ENCODE assay signal across 8 mouse cellular contexts in genomic region chr5:135008671-135009589, GRCm38 (mm10). TPM values are rescaled to one million over a fixed set of nuclear protein-coding genes. Genes with fewer than 3 reads are reported as not detected.
A peak's percentile ranks its signal among the peaks of the same experiment; 100 is the strongest.
DNase-seq lines count a peak whose midpoint lies in the region; ATAC-seq lines count a peak whose summit lies in the region.

Gene Abhd11, plus strand, starts transcription at chr5:135009152.

- DNase-seq in adipocyte (ENCODE audit: low spot score), result peak; percentile 100
- DNase-seq in embryo, embryonic 10 days (ENCODE audit: low spot score), result peak; percentile 100
- DNase-seq in gastrocnemius, postnatal 10 days, result peak; percentile 93
- DNase-seq in induced T-regulatory cell, adult 2 months (ENCODE audit: low read depth), result peak; percentile 100
- DNase-seq in left cerebral cortex, adult 9 months (ENCODE audit: low spot score in 2 of 2), result peak; percentile 99
- peak; percentile 94 for DNase-seq in right cerebral cortex, postnatal 14 days
- peak; percentile 95 to 99 for DNase-seq in urinary bladder, postnatal 36 days (ENCODE audit: low spot score in 2 of 2)

- peak; percentile 68 for ATAC-seq in megakaryocyte progenitor cell, adult 5-6 weeks (replicated peaks; ENCODE audit: poor library complexity)

RNA-seq across cellular contexts. Expression of gene Abhd11, which starts in this region (rescaled TPM):
- total RNA-seq in gastrocnemius, postnatal 10 days (2021), result 10 to 100 TPM; 51.2 to 60.6 TPM
- 133 and 142 TPM in 2 replicates for total RNA-seq in megakaryocyte progenitor cell, adult 5-6 weeks (2015)
- 59.3 and 65.3 TPM in 2 replicates for total RNA-seq in megakaryocyte progenitor cell, adult 5-6 weeks (2017)

Comparison
In these comparisons a context has a peak if more than half of its experiments do, and no peak if none do; other contexts are left out.
1. Peak in every context shown above with its lines: DNase-seq and ATAC-seq.